Mouse (Mus musculus) heart, postnatal 0 days (tissue): ENCODE measurements around the gene Rln1.

ENCODE experiments used
- CTCF ChIP-seq: IDR thresholded peaks from 2 replicates; pipeline ENCODE4 v1.5.1; 2016; ENCODE audit warnings: antibody characterized with exemption, control low read depth, low read depth
- EP300 ChIP-seq: IDR thresholded peaks from 2 replicates; pipeline ENCODE4 v1.6.1; 2016; ENCODE audit warnings: antibody characterized with exemption, low read depth

GRCm38 (mm10) chr19:29366226-29366968, 31.9 kb upstream of the Rln1 start:
- TF ChIP-seq CTCF (no peak), EP300 (no peak)
